Mouse (Mus musculus) intestine, embryonic 14.5 days (tissue): ENCODE results near the gene Asap3. TPM values are rescaled to one million over a fixed set of nuclear protein-coding genes. Genes with fewer than 3 reads are reported as not detected.

Experiments used
- ATAC-seq: fragments of 200-750 bp; cut with Nextera tagmentation; replicated peaks from 2 replicates; pipeline ENCODE4 v1.8.0; 2017; ENCODE audit warnings: low read depth, moderate number of reproducible peaks, moderate TSS enrichment, moderate library complexity; ENCODE audit not compliant: low FRiP score, low TSS enrichment
- DNase-seq: peaks from one replicate; pipeline ENCODE4 v3.0.0-alpha.2; 2018; ENCODE audit warnings: low spot score
- H3K27ac ChIP-seq: fragments of 300-500 bp; sonication (generic); 2 replicates; pipeline ENCODE4 v1.5.1; 2014; ENCODE audit warnings: low read depth, mild to moderate bottlenecking, control low read depth
- H3K27me3 ChIP-seq: fragments of 300-500 bp; sonication (generic); replicated peaks from 2 replicates; pipeline ENCODE4 v1.6.1; 2014; ENCODE audit warnings: low read length, control low read depth; ENCODE audit not compliant: control insufficient read depth, insufficient read depth
- H3K36me3 ChIP-seq: fragments of 300-500 bp; sonication (generic); 2 replicates; pipeline ENCODE4 v1.6.1; 2014; ENCODE audit warnings: low read length, control low read depth; ENCODE audit not compliant: control insufficient read depth, insufficient read depth
- H3K4me1 ChIP-seq: fragments of 300-500 bp; sonication (generic); replicated peaks from 2 replicates; pipeline ENCODE4 v1.6.1; 2014; ENCODE audit warnings: low read length, control low read depth, mixed read lengths; ENCODE audit not compliant: control insufficient read depth, insufficient read depth
- H3K4me2 ChIP-seq: fragments of 300-500 bp; sonication (generic); 2 replicates; pipeline ENCODE4 v1.6.1; 2014; ENCODE audit warnings: low read length
- H3K4me3 ChIP-seq: fragments of 300-500 bp; sonication (generic); 2 replicates; pipeline ENCODE4 v1.5.1; 2014; ENCODE audit warnings: low read depth, low read length, control low read depth, mixed read lengths
- H3K9ac ChIP-seq: fragments of 300-500 bp; sonication (generic); 2 replicates; pipeline ENCODE4 v1.6.1; 2014; ENCODE audit warnings: mild to moderate bottlenecking, low read length
- H3K9me3 ChIP-seq: fragments of 300-500 bp; sonication (generic); 2 replicates; pipeline ENCODE4 v1.6.1; 2016; ENCODE audit warnings: low read length, control low read depth; ENCODE audit not compliant: control insufficient read depth
- WGBS: fragments of 180-500 bp; shearing (Covaris S2); extraction: QIAGEN DNeasy Blood & Tissue Kit; methylation state at CpG from one replicate; pipeline ENCODE4 v1.1.7; 2014; 5-methylcytosine and 5-hydroxymethylcytosine counted together
- polyA plus RNA-seq: library from polyadenylated mRNA; unstranded; fragments of >200 nt; fragmentation: Nextera tagmentation; extraction: Ambion mirVana; gene quantifications from 2 replicates; pipeline ENCODE4 v1.2.1, GENCODE M21; 2014

Gene Asap3
- polyA plus RNA-seq, 1 experiment from 2014 or later = 4.6 TPM

GRCm38 (mm10) chr4:136239622-136240021, 33.5 kb downstream of the Asap3 start:
- Histone ChIP-seq H3K27ac (no peak overlapping the region), H3K4me1 (no peaks in the 10 kb centered on the region; the same call in 1 of the 2 replicates), H3K36me3 (peaks cover 8% of the 10 kb centered on the region), H3K9me3 (no peaks in the 10 kb centered on the region), H3K4me3 (no peak overlapping the region), H3K9ac (no peak overlapping the region), H3K27me3 (peaks cover 10% of the 10 kb centered on the region; the same call in 1 of the 2 replicates), H3K4me2 (no peak overlapping the region)
- peak; percentile 87 for DNase-seq
- 0 out of 2 replicates have a peak, but pooled peaks have one; percentile 29 for ATAC-seq
- 25% methylated on average over 8 of the region's 8 CpGs for WGBS

GRCm38 (mm10) chr4:136240123-136240522, 34.0 kb downstream of the Asap3 start:
- ATAC-seq (no peak), DNase-seq (no peak)
- peaks cover 10% of the 10 kb centered on the region; the same call in 1 of the 2 replicates for H3K27me3 ChIP-seq
- no peaks in the 10 kb centered on the region for H3K9me3 ChIP-seq
- H3K4me1 ChIP-seq = no peaks in the 10 kb centered on the region; the same call in 1 of the 2 replicates
- no peak overlapping the region for H3K27ac ChIP-seq
- H3K4me2 ChIP-seq = no peak overlapping the region
- peaks cover 8% of the 10 kb centered on the region for H3K36me3 ChIP-seq
- H3K9ac ChIP-seq = no peak overlapping the region
- 76% methylated on average over 14 of the region's 14 CpGs for WGBS
- H3K4me3 ChIP-seq = no peak overlapping the region

GRCm38 (mm10) chr4:136240955-136241354, 34.8 kb downstream of the Asap3 start:
- Histone ChIP-seq H3K27me3 (peaks cover 10% of the 10 kb centered on the region), H3K36me3 (peaks cover 8% of the 10 kb centered on the region), H3K27ac (no peak overlapping the region), H3K9me3 (no peaks in the 10 kb centered on the region), H3K4me3 (no peak overlapping the region), H3K4me1 (no peaks in the 10 kb centered on the region; the same call in 1 of the 2 replicates), H3K9ac (no peak overlapping the region), H3K4me2 (no peak overlapping the region)
- no peak for DNase-seq
- no peak for ATAC-seq
- 61% methylated on average over 8 of the region's 8 CpGs for WGBS

GRCm38 (mm10) chr4:136242065-136242703, 36.0 kb downstream of the Asap3 start:
- DNase-seq (no peak), ATAC-seq (no peak)
- WGBS = 52% methylated on average over 8 of the region's 8 CpGs
- Histone ChIP-seq H3K4me2 (no peak overlapping the region), H3K4me3 (no peak overlapping the region), H3K4me1 (peaks cover 12% of the 10 kb centered on the region), H3K27me3 (peaks cover 23% of the 10 kb centered on the region), H3K9ac (no peak overlapping the region), H3K36me3 (peaks cover 8% of the 10 kb centered on the region), H3K9me3 (no peaks in the 10 kb centered on the region), H3K27ac (no peak overlapping the region)

- 85% methylated on average over 7 of the region's 7 CpGs for WGBS
These were observed 36.6 kb downstream of the Asap3 start for GRCm38 (mm10) chr4:136242728-136243127.

DNA sequence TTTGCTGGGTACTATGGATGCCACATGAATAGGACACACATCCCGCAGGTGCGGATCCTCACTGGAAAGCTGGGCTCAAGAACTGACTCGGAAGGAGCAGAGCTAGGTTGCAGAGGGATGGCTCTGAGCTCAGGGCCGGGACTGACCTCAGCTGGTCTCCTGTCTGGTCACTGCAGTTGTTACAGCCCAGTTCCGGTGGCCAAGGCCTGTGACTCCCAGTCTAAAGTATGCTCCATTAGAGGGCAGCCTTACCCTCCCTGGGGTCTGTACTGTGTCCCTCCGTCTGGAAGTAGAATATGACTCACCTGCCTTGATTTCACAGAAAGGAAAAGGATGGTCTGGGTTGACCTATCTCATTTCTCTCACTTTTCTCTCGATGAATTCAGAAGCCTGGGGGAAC, 38.0 kb downstream of the Asap3 start:
- Histone ChIP-seq H3K27ac (no peak overlapping the region), H3K9ac (no peak overlapping the region), H3K4me3 (no peak overlapping the region), H3K4me1 (peaks cover 31% of the 10 kb centered on the region), H3K4me2 (no peak overlapping the region), H3K27me3 (peaks cover 33% of the 10 kb centered on the region), H3K36me3 (peaks cover 8% of the 10 kb centered on the region), H3K9me3 (no peaks in the 10 kb centered on the region)
- ATAC-seq = no peak
- no peak for DNase-seq
- 73% methylated on average over 7 of the region's 7 CpGs for WGBS

More at GRCm38 (mm10) chr4:136242728-136243127, 36.6 kb downstream of the Asap3 start:
- H3K9ac ChIP-seq = no peak overlapping the region
- H3K4me1 ChIP-seq = peaks cover 17% of the 10 kb centered on the region
- peaks cover 28% of the 10 kb centered on the region for H3K27me3 ChIP-seq
- no peak for DNase-seq
- H3K27ac ChIP-seq = no peak overlapping the region
- H3K36me3 ChIP-seq = peaks cover 8% of the 10 kb centered on the region
- no peak for ATAC-seq
- no peak overlapping the region for H3K4me2 ChIP-seq
- no peaks in the 10 kb centered on the region for H3K9me3 ChIP-seq
- no peak overlapping the region for H3K4me3 ChIP-seq

DNA sequence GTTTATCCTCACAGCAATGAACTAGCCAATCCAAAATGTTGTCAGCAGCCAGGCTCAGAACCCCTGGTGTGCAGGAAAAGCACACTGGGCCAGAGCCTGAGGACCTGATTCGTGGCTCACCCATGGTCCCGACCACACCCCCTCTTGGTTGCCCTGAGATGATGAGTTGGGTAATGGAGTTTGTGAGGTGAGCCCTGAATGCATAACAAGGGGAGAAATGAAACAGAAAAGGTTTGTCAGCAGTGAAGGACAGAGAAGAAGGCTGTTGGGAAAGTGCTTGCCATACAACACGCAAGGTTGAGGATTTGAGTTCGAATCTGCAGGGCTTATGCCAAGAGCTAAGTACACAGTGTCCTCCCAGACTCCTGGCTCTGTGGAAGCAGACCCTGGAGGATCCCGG, 39.5 kb downstream of the Asap3 start:
- 47% methylated on average over 5 of the region's 5 CpGs for WGBS
- Histone ChIP-seq H3K4me3 (no peak overlapping the region), H3K4me1 (peaks cover 42% of the 10 kb centered on the region), H3K9ac (no peak overlapping the region), H3K4me2 (no peak overlapping the region), H3K27me3 (peaks cover 41% of the 10 kb centered on the region), H3K9me3 (no peaks in the 10 kb centered on the region), H3K36me3 (peaks cover 8% of the 10 kb centered on the region), H3K27ac (no peak overlapping the region)
- DNase-seq (no peak), ATAC-seq (no peak)

DNA sequence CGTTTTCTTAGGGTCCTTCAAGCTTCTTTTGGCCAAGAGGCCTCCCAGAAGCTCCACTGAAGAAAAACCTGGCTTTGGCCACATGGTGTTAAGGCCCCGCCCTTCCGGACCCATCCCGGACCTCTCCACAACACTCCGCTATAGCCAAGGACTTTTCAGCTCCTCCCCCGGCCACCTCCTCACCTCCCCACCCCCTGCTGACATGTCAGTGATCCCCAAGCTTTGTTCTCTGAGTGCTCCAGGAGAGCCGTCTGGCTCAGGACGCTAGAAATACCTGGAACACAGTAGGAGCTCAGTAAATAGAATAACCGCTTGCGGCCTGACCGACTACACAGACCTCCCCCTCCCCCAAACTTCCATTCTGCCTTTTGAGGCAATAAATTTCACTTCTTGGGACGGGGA, 40.4 kb downstream of the Asap3 start:
- ATAC-seq (no peak), DNase-seq (no peak)
- no peaks in the 10 kb centered on the region for H3K9me3 ChIP-seq
- H3K27me3 ChIP-seq = peaks cover 41% of the 10 kb centered on the region
- H3K4me3 ChIP-seq = no peak overlapping the region
- WGBS = 5% methylated on average over 12 of the region's 12 CpGs
- no peak overlapping the region for H3K9ac ChIP-seq
- peaks cover under 1% of the 10 kb centered on the region; the same call in 1 of the 2 replicates for H3K36me3 ChIP-seq
- H3K4me2 ChIP-seq = peak overlapping the region; percentile 98
- H3K4me1 ChIP-seq = peaks cover 42% of the 10 kb centered on the region
- no peak overlapping the region for H3K27ac ChIP-seq

GRCm38 (mm10) chr4:136247386-136247728, 41.2 kb downstream of the Asap3 start:
- peaks cover 42% of the 10 kb centered on the region for H3K4me1 ChIP-seq
- H3K27me3 ChIP-seq = peaks cover 41% of the 10 kb centered on the region
- H3K27ac ChIP-seq = no peak overlapping the region
- peak overlapping the region; percentile 46; the same call in 1 of the 2 replicates for H3K9ac ChIP-seq
- no peaks in the 10 kb centered on the region for H3K9me3 ChIP-seq
- 3% methylated on average over 14 of the region's 14 CpGs for WGBS
- H3K4me2 ChIP-seq = peak overlapping the region; percentile 98
- DNase-seq = peak; percentile 80
- peak overlapping the region; percentile 59 for H3K4me3 ChIP-seq
- no peaks in the 10 kb centered on the region for H3K36me3 ChIP-seq
- peak; percentile 28 for ATAC-seq
